ENCODE assay signal across 7 mouse cellular contexts in genomic region chr6:113308141-113308540, GRCm38 (mm10). TPM values are rescaled to one million over a fixed set of nuclear protein-coding genes. Genes with fewer than 3 reads are reported as not detected.
DNase-seq lines count a peak whose midpoint lies in the region; ATAC-seq and TF ChIP-seq lines count a peak whose summit lies in the region.

No protein-coding gene starts in this region.

- peaks cover 40% of the 10 kb centered on the region for H3K4me1 ChIP-seq in E14TG2a.4 (replicated peaks; ENCODE audit: low read depth, low read length)
- peaks cover 63% of the 10 kb centered on the region for H3K4me1 ChIP-seq in megakaryocyte, embryonic 14.5 days
- peaks cover 6% of the 10 kb centered on the region for H3K4me1 ChIP-seq in stomach, embryonic 14.5 days (ENCODE audit: control insufficient read depth, insufficient read depth, low read length)

- peak overlapping the region; percentile 97 for H3K9ac ChIP-seq in stomach, embryonic 14.5 days (replicated peaks; ENCODE audit: low read depth, low read length)

- H3K36me3 ChIP-seq in E14TG2a.4 (ENCODE audit: insufficient read depth, low read length): peaks cover 38% of the 10 kb centered on the region
- peaks cover 41% of the 10 kb centered on the region for H3K36me3 ChIP-seq in megakaryocyte, embryonic 14.5 days (replicated peaks; ENCODE audit: low read length)
- peaks cover 23% of the 10 kb centered on the region for H3K36me3 ChIP-seq in stomach, embryonic 14.5 days (ENCODE audit: control insufficient read depth, insufficient read depth, low read length)

- no peak overlapping the region for H3K27ac ChIP-seq in stomach, embryonic 14.5 days (ENCODE audit: low read length)

- intact Hi-C loops in heart, postnatal 10 days (cut with DNase I): loop anchor here (10.0 kb wide), 2 partner anchors 387 to 903 kb away; partner anchors contain the start of gene Tatdn2

- peak overlapping the region; percentile 96 for H3K4me2 ChIP-seq in stomach, embryonic 14.5 days (replicated peaks; ENCODE audit: low read depth, low read length)

- H3K27me3 ChIP-seq in E14TG2a.4 (ENCODE audit: insufficient read depth, low read length): no peaks in the 10 kb centered on the region
- no peaks in the 10 kb centered on the region for H3K27me3 ChIP-seq in megakaryocyte, embryonic 14.5 days (replicated peaks)
- H3K27me3 ChIP-seq in stomach, embryonic 14.5 days (ENCODE audit: control insufficient read depth, insufficient read depth, low read length): no peaks in the 10 kb centered on the region

- H3K9me3 ChIP-seq in E14TG2a.4 (ENCODE audit: low read length): no peaks in the 10 kb centered on the region
- no peaks in the 10 kb centered on the region for H3K9me3 ChIP-seq in megakaryocyte, embryonic 14.5 days
- no peaks in the 10 kb centered on the region for H3K9me3 ChIP-seq in stomach, embryonic 14.5 days (ENCODE audit: control insufficient read depth, low read depth, low read length)

- peak overlapping the region; percentile 100 for H3K4me3 ChIP-seq in E14TG2a.4 (replicated peaks; ENCODE audit: low read length)
- peak overlapping the region; percentile 97 for H3K4me3 ChIP-seq in megakaryocyte, embryonic 14.5 days (replicated peaks)
- H3K4me3 ChIP-seq in stomach, embryonic 14.5 days (ENCODE audit: low read depth, low read length): peak overlapping the region; percentile 99

- no peak for TF ChIP-seq CTCF in E14TG2a.4 (conservative IDR thresholded peaks at IDR 0.05; ENCODE audit: low read length)

- 39% methylated on average over 5 of the region's 5 CpGs for WGBS in stomach, embryonic 14.5 days

- no peak for ATAC-seq in stomach, embryonic 14.5 days (ENCODE audit: insufficient number of reproducible peaks, insufficient read depth, low FRiP score, low read depth)

- DNase-seq in B cell, adult 2 months: peak; percentile 58 to 67
- DNase-seq in cerebellum, postnatal 14 days: peak; percentile 96 to 97
- DNase-seq in heart, postnatal 10 days: peak; percentile 42 to 51
- DNase-seq in layer of hippocampus, adult 9-11 months: peak; percentile 51

RNA-seq across cellular contexts. Expression of gene Brpf1, which starts 1.2 kb away (rescaled TPM):
- 10 to 100 TPM; 20.1 to 21.8 TPM for total RNA-seq in heart, postnatal 10 days (2021)
- 10.2 and 16.6 TPM in 2 replicates for polyA plus RNA-seq in megakaryocyte, embryonic 14.5 days (2012; ENCODE audit: insufficient read depth, low replicate concordance)
- polyA plus RNA-seq in stomach, embryonic 14.5 days (2014; fragmentation: Nextera tagmentation; extraction: Ambion mirVana): 20.1 and 21.1 TPM in 2 replicates

RNA-seq across cellular contexts. Expression of gene Ogg1, which starts 18.6 kb away (rescaled TPM):
- total RNA-seq in heart, postnatal 10 days (2021): 1 to 10 TPM; 7.1 to 7.2 TPM
- polyA plus RNA-seq in megakaryocyte, embryonic 14.5 days (2012; ENCODE audit: insufficient read depth, low replicate concordance): 13.9 and 21.9 TPM in 2 replicates
- polyA plus RNA-seq in stomach, embryonic 14.5 days (2014; fragmentation: Nextera tagmentation; extraction: Ambion mirVana): 14.7 and 18.0 TPM in 2 replicates

RNA-seq across cellular contexts. Expression of gene Cpne9, which starts 26.0 kb away (rescaled TPM):
- not detected for total RNA-seq in heart, postnatal 10 days (2021)
- polyA plus RNA-seq in megakaryocyte, embryonic 14.5 days (2012; ENCODE audit: insufficient read depth, low replicate concordance): 0.43 and 2.3 TPM in 2 replicates
- 0.20 TPM in 1 of 2 replicates, not detected in the other for polyA plus RNA-seq in stomach, embryonic 14.5 days (2014; fragmentation: Nextera tagmentation; extraction: Ambion mirVana)

RNA-seq across cellular contexts. Expression of gene Camk1, which starts 35.6 kb away (rescaled TPM):
- 10 to 100 TPM; 67.2 to 76.7 TPM for total RNA-seq in heart, postnatal 10 days (2021)
- polyA plus RNA-seq in megakaryocyte, embryonic 14.5 days (2012; ENCODE audit: insufficient read depth, low replicate concordance): 20.3 and 31.4 TPM in 2 replicates
- polyA plus RNA-seq in stomach, embryonic 14.5 days (2014; fragmentation: Nextera tagmentation; extraction: Ambion mirVana): 102 and 107 TPM in 2 replicates

Comparison
In these comparisons a context has a peak if more than half of its experiments do, and no peak if none do; other contexts are left out.
1. DNase-seq: peak in every context shown above with its lines; median percentile 96 in cerebellum, postnatal 14 days; 62 in B cell, adult 2 months; 51 in layer of hippocampus, adult 9-11 months; 46 in heart, postnatal 10 days.